Mouse (Mus musculus) thymus, adult 2 months (tissue): ENCODE measurements around the gene Arfip1. TPM values are rescaled to one million over a fixed set of nuclear protein-coding genes. Genes with fewer than 3 reads are reported as not detected.

Experiments
- DNase-seq: peaks from one replicate; pipeline ENCODE4 v3.0.0; 2021
- H3K27ac ChIP-seq: fragments of 200-500 bp; 2 replicates; pipeline ENCODE4 v1.5.1; 2012; ENCODE audit warnings: low read length, control low read depth; ENCODE audit not compliant: control insufficient read depth, insufficient read depth
- H3K27me3 ChIP-seq: fragments of 200-500 bp; 2 replicates; pipeline ENCODE4 v1.6.1; 2012; ENCODE audit warnings: mild to moderate bottlenecking, low read length, moderate library complexity, mixed read lengths; ENCODE audit not compliant: control insufficient read depth, insufficient read depth
- H3K36me3 ChIP-seq: fragments of 200-500 bp; 2 replicates; pipeline ENCODE4 v1.6.1; 2012; ENCODE audit warnings: mild to moderate bottlenecking, low read length, moderate library complexity; ENCODE audit not compliant: control insufficient read depth, insufficient read depth
- H3K4me1 ChIP-seq: fragments of 200-500 bp; replicated peaks from 2 replicates; pipeline ENCODE4 v1.6.1; 2012; ENCODE audit warnings: low read length; ENCODE audit not compliant: control insufficient read depth, insufficient read depth
- H3K4me3 ChIP-seq: fragments of 200-500 bp; 2 replicates; pipeline ENCODE4 v1.5.1; 2012; ENCODE audit warnings: mild to moderate bottlenecking, low read length, control low read depth, moderate library complexity; ENCODE audit not compliant: control insufficient read depth, insufficient read depth
- CTCF ChIP-seq: fragments of 200-500 bp; IDR thresholded peaks from 2 replicates; pipeline ENCODE4 v1.5.1; 2012; ENCODE audit warnings: mild to moderate bottlenecking, control low read depth, low read length, moderate library complexity, borderline replicate concordance; ENCODE audit not compliant: control insufficient read depth, poor library complexity, insufficient read depth; ENCODE audit errors: extremely low read depth
- POLR2A ChIP-seq: fragments of 200-500 bp; IDR thresholded peaks from 2 replicates; pipeline ENCODE4 v1.6.1; 2012; ENCODE audit warnings: mild to moderate bottlenecking, low read length, control low read depth, moderate library complexity; ENCODE audit not compliant: control insufficient read depth, poor library complexity, insufficient read depth; ENCODE audit errors: extremely low read depth
- WGBS: fragments of 180-500 bp; shearing (Covaris S2); methylation state at CpG from one replicate; pipeline ENCODE4 v1.1.7; 2018; 5-methylcytosine and 5-hydroxymethylcytosine counted together
- polyA plus RNA-seq: library from polyadenylated mRNA; depleted of rRNA; stranded (reverse); fragments of >200 nt; gene quantifications from 2 replicates; pipeline ENCODE4 v1.2.3, GENCODE M21; 2012; rRNA removed

The Arfip1 gene
- polyA plus RNA-seq, 1 experiment: 10.1 TPM

GRCm38 (mm10) chr3:84449015-84449414 is 133.4 kb downstream of the Arfip1 start:
- Histone ChIP-seq H3K27me3 (no peaks in the 10 kb centered on the region), H3K4me1 (no peaks in the 10 kb centered on the region), H3K27ac (no peak overlapping the region), H3K4me3 (no peak overlapping the region), H3K36me3 (no peaks in the 10 kb centered on the region)
- 85% methylated on average over 9 of the region's 9 CpGs for WGBS
- TF ChIP-seq CTCF (no peak), POLR2A (no peak)
- DNase-seq: no peak

GRCm38 (mm10) chr3:84447803-84448202 is 134.6 kb downstream of the Arfip1 start:
- Histone ChIP-seq H3K4me3 (no peak overlapping the region), H3K27me3 (no peaks in the 10 kb centered on the region), H3K36me3 (no peaks in the 10 kb centered on the region), H3K27ac (no peak overlapping the region), H3K4me1 (no peaks in the 10 kb centered on the region)
- TF ChIP-seq POLR2A (no peak), CTCF (no peak)
- DNase-seq: no peak
- 94% methylated on average over 5 of the region's 5 CpGs for WGBS

Other genes with a start within 250 kb of the Arfip1 start
- 0.47 and 0.49 TPM in 2 replicates for gene Fhdc1, start 102.2 kb downstream of the Arfip1 start, polyA plus RNA-seq
- gene Tigd4, start 10.9 kb upstream of the Arfip1 start, polyA plus RNA-seq: not detected in 2 replicates
- 12.4 and 14.4 TPM in 2 replicates for gene Tmem154, start 83.6 kb upstream of the Arfip1 start, polyA plus RNA-seq
- 8.0 and 8.3 TPM in 2 replicates for gene Fbxw7, start 232.6 kb upstream of the Arfip1 start, polyA plus RNA-seq